Mouse (Mus musculus) hindbrain, embryonic 15.5 days (tissue): ENCODE results near the gene Msmo1. TPM values are rescaled to one million over a fixed set of nuclear protein-coding genes. Genes with fewer than 3 reads are reported as not detected.

Experiments used
- ATAC-seq: fragments of 200-750 bp; cut with Nextera tagmentation; 2 replicates; pipeline ENCODE4 v1.8.0; 2017; ENCODE audit warnings: low read depth, moderate number of reproducible peaks, moderate TSS enrichment; ENCODE audit not compliant: low FRiP score
- H3K27ac ChIP-seq: fragments of 300-500 bp; sonication (generic); replicated peaks from 2 replicates; pipeline ENCODE4 v1.5.1; 2015; ENCODE audit warnings: mild to moderate bottlenecking, inconsistent platforms
- H3K27me3 ChIP-seq: fragments of 300-500 bp; sonication (generic); 2 replicates; pipeline ENCODE4 v1.6.1; 2015; ENCODE audit warnings: control low read depth, inconsistent platforms
- H3K36me3 ChIP-seq: fragments of 300-500 bp; sonication (generic); 2 replicates; pipeline ENCODE4 v1.6.1; 2015; ENCODE audit warnings: control low read depth, inconsistent platforms
- H3K4me1 ChIP-seq: fragments of 300-500 bp; sonication (generic); replicated peaks from 2 replicates; pipeline ENCODE4 v1.6.1; 2015; ENCODE audit warnings: control low read depth, inconsistent platforms
- H3K4me2 ChIP-seq: fragments of 300-500 bp; sonication (generic); 2 replicates; pipeline ENCODE4 v1.6.1; 2015; ENCODE audit warnings: moderate library complexity, mild to moderate bottlenecking, inconsistent platforms
- H3K4me3 ChIP-seq: fragments of 300-500 bp; sonication (generic); 2 replicates; pipeline ENCODE4 v1.5.1; 2015; ENCODE audit warnings: mild to moderate bottlenecking, inconsistent platforms
- H3K9ac ChIP-seq: fragments of 300-500 bp; sonication (generic); 2 replicates; pipeline ENCODE4 v1.6.1; 2015; ENCODE audit warnings: inconsistent platforms
- H3K9me3 ChIP-seq: fragments of 300-500 bp; sonication (generic); 2 replicates; pipeline ENCODE4 v1.6.1; 2016; ENCODE audit warnings: control low read depth, inconsistent platforms
- WGBS: fragments of 180-500 bp; shearing (Covaris S2); methylation state at CpG from one replicate; pipeline ENCODE4 v1.1.7; 2015; 5-methylcytosine and 5-hydroxymethylcytosine counted together
- polyA plus RNA-seq: library from polyadenylated mRNA; unstranded; fragments of >200 nt; fragmentation: Nextera tagmentation; extraction: Ambion mirVana; gene quantifications from 2 replicates; pipeline ENCODE4 v1.2.1, GENCODE M21; 2015

Gene Msmo1
- polyA plus RNA-seq, 1 experiment from 2014 or later = 158 TPM

DNA sequence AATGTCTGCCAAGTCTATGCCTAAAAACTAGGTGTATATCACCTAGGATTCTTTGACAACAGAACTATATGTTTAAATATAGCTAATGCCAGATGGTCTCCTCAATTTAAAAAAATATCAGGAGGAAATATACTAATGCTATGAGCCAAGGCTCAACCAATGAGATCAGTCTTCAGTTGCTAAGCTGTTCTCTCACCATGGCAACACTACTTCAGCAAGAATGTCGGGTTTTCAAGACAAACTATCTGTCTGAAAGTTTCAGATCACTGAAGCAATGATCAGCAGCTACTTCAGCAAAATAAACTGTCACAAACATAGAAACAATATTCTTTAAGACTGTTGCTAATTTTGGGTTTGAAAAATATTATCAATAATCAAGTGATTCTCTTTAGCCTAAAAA, 61.7 kb downstream of the Msmo1 start:
- Histone ChIP-seq H3K36me3 (no peaks in the 10 kb centered on the region), H3K4me1 (peaks cover 6% of the 10 kb centered on the region), H3K4me2 (no peak overlapping the region), H3K27me3 (no peaks in the 10 kb centered on the region), H3K9me3 (no peaks in the 10 kb centered on the region), H3K27ac (no peak overlapping the region), H3K4me3 (no peak overlapping the region), H3K9ac (no peak overlapping the region)
- ATAC-seq = no peak
- 12% methylated on average over 1 of the region's 1 CpGs for WGBS

Other genes starting within 250 kb of the Msmo1 start
- gene Cpe, start 40.7 kb downstream of the Msmo1 start, polyA plus RNA-seq = 709 and 723 TPM in 2 replicates
- gene Klhl2, start 116.2 kb upstream of the Msmo1 start, polyA plus RNA-seq = 38.1 and 40.5 TPM in 2 replicates
- gene Tmem192, start 213.4 kb upstream of the Msmo1 start, polyA plus RNA-seq = 27.3 and 33.8 TPM in 2 replicates